8 mouse cellular contexts compared by ENCODE assay signal in the genomic region with DNA sequence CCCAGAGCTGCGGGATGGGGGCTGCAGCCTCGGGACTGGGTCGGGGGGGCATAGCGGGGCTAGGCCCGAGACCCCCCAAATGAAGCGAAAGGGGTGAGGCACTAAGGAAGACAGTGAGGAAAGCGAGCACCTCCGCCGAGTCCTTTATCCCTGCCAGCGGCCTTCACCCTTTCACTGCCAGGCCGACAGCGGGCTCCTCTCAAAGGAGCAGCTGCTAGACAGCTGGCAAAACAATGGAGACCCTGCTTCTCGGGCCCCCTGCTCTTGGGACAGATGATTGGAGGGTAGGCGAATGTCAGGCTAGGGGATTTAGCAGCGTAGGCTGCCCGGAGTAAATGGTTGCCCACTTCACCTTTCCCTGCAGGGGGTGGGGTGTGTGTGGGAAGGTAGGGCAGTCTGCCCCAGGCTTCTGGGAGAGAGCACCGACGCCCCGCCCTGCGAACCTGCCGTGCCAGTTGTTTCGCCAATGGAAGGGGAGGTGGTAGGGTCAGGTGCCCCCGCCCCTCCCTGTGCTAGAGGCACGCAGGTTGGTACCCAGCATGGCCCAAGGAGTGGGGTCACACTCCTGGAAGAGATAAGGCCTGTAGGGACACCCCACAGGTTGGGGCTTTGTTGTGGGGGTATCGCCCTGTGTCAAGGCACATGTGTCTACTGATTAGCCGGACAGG. TPM values are rescaled to one million over a fixed set of nuclear protein-coding genes. Genes with fewer than 3 reads are reported as not detected.
DNase-seq lines count a peak whose midpoint lies in the region; ATAC-seq and TF ChIP-seq lines count a peak whose summit lies in the region.

No protein-coding gene starts in this region.

- peaks cover 17% of the 10 kb centered on the region for H3K4me1 ChIP-seq in cerebellum, adult 2 months (ENCODE audit: control insufficient read depth, insufficient read depth, low read length)
- H3K4me1 ChIP-seq in forebrain, embryonic 16.5 days (replicated peaks; ENCODE audit: control insufficient read depth, insufficient read depth, low read length) = peaks cover 38% of the 10 kb centered on the region
- H3K4me1 ChIP-seq in intestine, embryonic 15.5 days (replicated peaks) = peaks cover 34% of the 10 kb centered on the region
- H3K4me1 ChIP-seq in liver, adult 2 months (ENCODE audit: control insufficient read depth, insufficient read depth, low read length) = peaks cover 18% of the 10 kb centered on the region
- H3K4me1 ChIP-seq in midbrain, postnatal 0 days (ENCODE audit: insufficient read depth, low read length) = peaks cover 16% of the 10 kb centered on the region

- no peaks in the 10 kb centered on the region for H3K9me3 ChIP-seq in forebrain, embryonic 16.5 days (ENCODE audit: control insufficient read depth, low read length)
- H3K9me3 ChIP-seq in intestine, embryonic 15.5 days = no peaks in the 10 kb centered on the region
- no peaks in the 10 kb centered on the region for H3K9me3 ChIP-seq in midbrain, postnatal 0 days (ENCODE audit: low read length)

- peak overlapping the region; percentile 87 for H3K27ac ChIP-seq in cerebellum, adult 2 months (ENCODE audit: insufficient read depth, low read length)
- H3K27ac ChIP-seq in forebrain, embryonic 16.5 days (ENCODE audit: low read length) = peak overlapping the region; percentile 91
- H3K27ac ChIP-seq in intestine, embryonic 15.5 days = peak overlapping the region; percentile 83
- H3K27ac ChIP-seq in liver, adult 2 months (replicated peaks; ENCODE audit: insufficient read depth, low read depth, low read length) = peak overlapping the region; percentile 95
- H3K27ac ChIP-seq in midbrain, postnatal 0 days (ENCODE audit: low read depth, low read length) = peak overlapping the region; percentile 86

- DNase-seq in layer of hippocampus, postnatal 14 days (ENCODE audit: low spot score in 2 of 2) = peak; percentile 36 to 56
- no peak for DNase-seq in layer of hippocampus, adult 18-20 months (ENCODE audit: low spot score in 2 of 2)
- DNase-seq in cerebellum, adult 2 months = peak; percentile 60 to 65
- DNase-seq in liver, adult 2 months (ENCODE audit: extremely low read depth, low read depth, low spot score) = peak; percentile 83
- peak; percentile 64 for DNase-seq in midbrain, postnatal 0 days (ENCODE audit: low spot score)
- DNase-seq in testis, postnatal 14 days (ENCODE audit: low spot score) = peak; percentile 48

- TF ChIP-seq POLR2A in cerebellum, adult 2 months (IDR thresholded peaks at IDR 0.05; ENCODE audit: borderline replicate concordance, insufficient read depth, low read length) = no peak
- TF ChIP-seq POLR2A in liver, adult 2 months (IDR thresholded peaks at IDR 0.05; ENCODE audit: extremely low read depth, insufficient read depth, low read length) = peak; percentile 88

- H3K4me3 ChIP-seq in cerebellum, adult 2 months (replicated peaks; ENCODE audit: insufficient read depth, low read depth, low read length) = peak overlapping the region; percentile 91
- peak overlapping the region; percentile 97 for H3K4me3 ChIP-seq in forebrain, embryonic 16.5 days (replicated peaks; ENCODE audit: low read length)
- H3K4me3 ChIP-seq in intestine, embryonic 15.5 days (replicated peaks) = peak overlapping the region; percentile 91
- H3K4me3 ChIP-seq in liver, adult 2 months (ENCODE audit: insufficient read depth, low read depth, low read length) = peak overlapping the region; percentile 74
- peak overlapping the region; percentile 95 for H3K4me3 ChIP-seq in midbrain, postnatal 0 days (ENCODE audit: low read depth, low read length)

- ATAC-seq in forebrain, embryonic 16.5 days = peak; percentile 73
- ATAC-seq in intestine, embryonic 15.5 days = peak; percentile 48
- ATAC-seq in midbrain, postnatal 0 days (ENCODE audit: low FRiP score) = peak; percentile 68

- H3K79me2 ChIP-seq in liver, adult 2 months (ENCODE audit: control insufficient read depth, insufficient read depth, low read length) = peaks cover 17% of the 10 kb centered on the region

- H3K36me3 ChIP-seq in forebrain, embryonic 16.5 days (ENCODE audit: control insufficient read depth, insufficient read depth) = no peaks in the 10 kb centered on the region
- no peaks in the 10 kb centered on the region for H3K36me3 ChIP-seq in intestine, embryonic 15.5 days
- no peaks in the 10 kb centered on the region for H3K36me3 ChIP-seq in liver, adult 2 months (ENCODE audit: control insufficient read depth, insufficient read depth, low read length)
- H3K36me3 ChIP-seq in midbrain, postnatal 0 days (ENCODE audit: insufficient read depth, low read length) = no peaks in the 10 kb centered on the region

- TF ChIP-seq CTCF in cerebellum, adult 2 months (IDR thresholded peaks at IDR 0.05; ENCODE audit: borderline replicate concordance, insufficient read depth, low read depth, low read length) = no peak
- TF ChIP-seq CTCF in liver, adult 2 months (IDR thresholded peaks at IDR 0.05; ENCODE audit: low read depth, low read length) = no peak
- TF ChIP-seq CTCF in midbrain, postnatal 0 days (IDR thresholded peaks at IDR 0.05) = no peak

- H3K9ac ChIP-seq in forebrain, embryonic 16.5 days (replicated peaks; ENCODE audit: low read depth, low read length) = peak overlapping the region; percentile 100
- peak overlapping the region; percentile 91 for H3K9ac ChIP-seq in intestine, embryonic 15.5 days
- H3K9ac ChIP-seq in liver, adult 2 months (ENCODE audit: low read depth, low read length) = peak overlapping the region; percentile 99
- peak overlapping the region; percentile 98 for H3K9ac ChIP-seq in midbrain, postnatal 0 days (replicated peaks; ENCODE audit: low read length, poor library complexity, severe bottlenecking)

- 4% methylated on average over 26 of the region's 26 CpGs for WGBS in cerebellum, adult 2 months
- 3% methylated on average over 26 of the region's 26 CpGs for WGBS in forebrain, embryonic 16.5 days
- 5% methylated on average over 26 of the region's 26 CpGs for WGBS in intestine, embryonic 15.5 days
- 2% methylated on average over 26 of the region's 26 CpGs for WGBS in liver, adult 2 months
- 3% methylated on average over 26 of the region's 26 CpGs for WGBS in midbrain, postnatal 0 days

- H3K4me2 ChIP-seq in forebrain, embryonic 16.5 days (ENCODE audit: low read length) = peak overlapping the region; percentile 97
- peak overlapping the region; percentile 87 for H3K4me2 ChIP-seq in intestine, embryonic 15.5 days (replicated peaks)
- H3K4me2 ChIP-seq in midbrain, postnatal 0 days (ENCODE audit: low read depth, low read length, poor library complexity, severe bottlenecking) = peak overlapping the region; percentile 75

- H3K27me3 ChIP-seq in cerebellum, adult 2 months (ENCODE audit: control insufficient read depth, insufficient read depth, low read length) = no peaks in the 10 kb centered on the region
- H3K27me3 ChIP-seq in forebrain, embryonic 16.5 days (replicated peaks; ENCODE audit: control insufficient read depth, insufficient read depth, low read length) = no peaks in the 10 kb centered on the region
- no peaks in the 10 kb centered on the region; the same call in 1 of the 2 replicates for H3K27me3 ChIP-seq in intestine, embryonic 15.5 days (replicated peaks)
- H3K27me3 ChIP-seq in liver, adult 2 months (ENCODE audit: control insufficient read depth, insufficient read depth, low read length) = no peaks in the 10 kb centered on the region
- no peaks in the 10 kb centered on the region for H3K27me3 ChIP-seq in midbrain, postnatal 0 days (ENCODE audit: insufficient read depth, low read length)

RNA-seq across cellular contexts. Expression of a gene that starts 0.8 kb away (rescaled TPM):
- total RNA-seq in layer of hippocampus, postnatal 14 days (2021) = 100 to 1,000 TPM; 159 to 173 TPM
- total RNA-seq in layer of hippocampus, adult 18-20 months (2021) = 100 to 1,000 TPM; 130 to 137 TPM
- 56.5 and 62.1 TPM in 2 replicates for polyA plus RNA-seq in cerebellum, adult 2 months (2012; rRNA removed)
- 54.8 and 59.8 TPM in 2 replicates for polyA plus RNA-seq in forebrain, embryonic 16.5 days (2015; fragmentation: Nextera tagmentation; extraction: Ambion mirVana)
- polyA plus RNA-seq in intestine, embryonic 15.5 days (2015; fragmentation: Nextera tagmentation; extraction: Ambion mirVana) = 27.7 and 32.1 TPM in 2 replicates
- total RNA-seq in liver, adult 2 months (2014; rRNA removed) = 28.6 and 33.7 TPM in 2 replicates
- polyA plus RNA-seq in liver, adult 2 months (2012; rRNA removed) = 33.8 and 42.0 TPM in 2 replicates
- 74.2 and 82.0 TPM in 2 replicates for total RNA-seq in midbrain, postnatal 0 days (2014; rRNA removed)
- polyA plus RNA-seq in midbrain, postnatal 0 days (2015; fragmentation: Nextera tagmentation; extraction: Ambion mirVana) = 30.4 and 35.0 TPM in 2 replicates

RNA-seq across cellular contexts. Expression of a gene that starts 23.7 kb away (rescaled TPM):
- total RNA-seq in layer of hippocampus, postnatal 14 days (2021) = not detected
- not detected for total RNA-seq in layer of hippocampus, adult 18-20 months (2021)
- polyA plus RNA-seq in cerebellum, adult 2 months (2012; rRNA removed) = not detected in 2 replicates
- polyA plus RNA-seq in forebrain, embryonic 16.5 days (2015; fragmentation: Nextera tagmentation; extraction: Ambion mirVana) = 0.99 and 3.3 TPM in 2 replicates
- polyA plus RNA-seq in intestine, embryonic 15.5 days (2015; fragmentation: Nextera tagmentation; extraction: Ambion mirVana) = 0.93 and 1.5 TPM in 2 replicates
- not detected in 2 replicates for total RNA-seq in liver, adult 2 months (2014; rRNA removed)
- polyA plus RNA-seq in liver, adult 2 months (2012; rRNA removed) = not detected in 2 replicates
- total RNA-seq in midbrain, postnatal 0 days (2014; rRNA removed) = not detected in 2 replicates
- 0.44 and 1.0 TPM in 2 replicates for polyA plus RNA-seq in midbrain, postnatal 0 days (2015; fragmentation: Nextera tagmentation; extraction: Ambion mirVana)

RNA-seq across cellular contexts. Expression of a gene that starts 38.7 kb away (rescaled TPM):
- total RNA-seq in layer of hippocampus, postnatal 14 days (2021) = not detected
- not detected for total RNA-seq in layer of hippocampus, adult 18-20 months (2021)
- polyA plus RNA-seq in cerebellum, adult 2 months (2012; rRNA removed) = not detected in 2 replicates
- polyA plus RNA-seq in forebrain, embryonic 16.5 days (2015; fragmentation: Nextera tagmentation; extraction: Ambion mirVana) = 0.19 and 0.66 TPM in 2 replicates
- 0.18 TPM in 1 of 2 replicates, not detected in the other for polyA plus RNA-seq in intestine, embryonic 15.5 days (2015; fragmentation: Nextera tagmentation; extraction: Ambion mirVana)
- total RNA-seq in liver, adult 2 months (2014; rRNA removed) = not detected in 2 replicates
- polyA plus RNA-seq in liver, adult 2 months (2012; rRNA removed) = not detected in 2 replicates
- not detected in 2 replicates for total RNA-seq in midbrain, postnatal 0 days (2014; rRNA removed)
- polyA plus RNA-seq in midbrain, postnatal 0 days (2015; fragmentation: Nextera tagmentation; extraction: Ambion mirVana) = 0.21 TPM in 1 of 2 replicates, not detected in the other

Comparison
In these comparisons a context has a peak if more than half of its experiments do, and no peak if none do; other contexts are left out.
1. DNase-seq: peak in layer of hippocampus, postnatal 14 days (2 of 2), cerebellum, adult 2 months (2 of 2), liver, adult 2 months (single experiment), midbrain, postnatal 0 days (single experiment) and testis, postnatal 14 days (single experiment); none in layer of hippocampus, adult 18-20 months (0 of 2).
2. Peak in every context shown above with its lines, with median percentiles within 50 percentile points of each other: H3K27ac ChIP-seq, H3K4me3 ChIP-seq, ATAC-seq, H3K4me2 ChIP-seq and H3K9ac ChIP-seq.